Mouse (Mus musculus) right cerebral cortex, postnatal 36 days (tissue): ENCODE results near the gene Gxylt2.

Source experiments
- DNase-seq, 2 experiments: peaks; one replicate each; pipeline ENCODE4 v3.0.0; 2022; ENCODE audit warnings: low spot score in 2 of 2, mixed read lengths in 1 of 2

Gene Gxylt2

DNA sequence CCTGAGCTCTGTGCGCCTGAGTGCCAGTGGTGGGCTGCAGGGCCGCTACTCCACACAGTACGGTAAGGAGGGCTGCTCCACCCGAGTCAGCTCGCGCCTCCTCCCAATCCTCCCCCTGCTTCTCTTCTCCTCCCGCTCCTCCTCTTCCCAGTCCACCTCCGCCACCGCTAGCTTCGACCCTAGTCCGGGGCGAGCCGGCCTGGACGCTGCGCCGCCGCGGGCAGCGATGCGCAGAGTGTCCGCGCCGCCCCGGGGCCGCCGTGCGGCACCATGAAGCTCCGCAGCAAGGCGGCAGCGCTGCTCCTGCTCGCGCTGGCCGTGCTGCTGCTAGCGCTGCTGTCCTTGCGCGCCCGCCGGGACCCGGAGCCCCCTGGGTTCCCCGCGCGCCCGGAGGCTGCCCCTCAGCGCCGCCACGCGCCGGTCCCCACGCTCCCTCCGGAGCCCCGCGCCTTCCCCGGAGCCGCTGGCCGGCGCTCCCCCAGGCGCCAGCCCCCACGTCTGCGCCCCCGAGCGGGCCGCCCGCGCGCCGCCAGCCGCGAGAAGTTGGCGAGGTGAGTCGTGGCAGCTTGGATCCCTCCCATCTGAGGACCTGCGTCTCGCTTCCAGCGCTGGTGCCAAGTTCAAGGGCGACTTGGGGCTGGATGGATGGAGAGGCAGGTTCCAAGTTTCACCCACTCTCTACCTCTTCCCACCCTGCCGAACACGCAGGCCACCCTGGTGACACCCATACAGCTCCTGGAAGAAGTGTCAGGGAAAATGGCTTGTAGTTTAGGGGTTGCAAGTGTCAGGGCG, at the start of gene Gxylt2:
Gene Gxylt2, plus strand, starts transcription at position 161 of the 792 bp plus-strand sequence.
- peak in 1 of 2 experiments; percentile 8 for DNase-seq

DNA sequence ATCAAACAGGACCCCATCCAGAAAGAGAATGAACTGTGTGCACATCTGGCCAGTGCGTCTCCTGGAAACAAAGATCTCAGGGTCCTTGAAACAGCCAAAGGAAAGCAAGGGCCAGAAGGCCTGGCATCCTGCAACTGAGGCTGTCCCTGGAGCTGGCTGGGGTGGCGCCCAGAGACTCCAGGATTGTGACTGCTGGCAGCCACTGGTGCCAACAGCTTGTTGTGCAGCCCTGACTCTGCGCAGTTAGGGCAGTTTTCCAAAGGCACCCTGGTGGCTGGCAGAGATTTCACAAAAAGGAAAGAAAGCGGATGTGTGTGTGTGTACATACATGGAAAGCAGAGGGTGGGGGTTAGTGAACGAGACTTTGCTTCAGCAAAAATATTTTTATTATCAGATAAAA, 44.1 kb upstream of the Gxylt2 start:
- DNase-seq, result peak; percentile 30 to 36

DNA sequence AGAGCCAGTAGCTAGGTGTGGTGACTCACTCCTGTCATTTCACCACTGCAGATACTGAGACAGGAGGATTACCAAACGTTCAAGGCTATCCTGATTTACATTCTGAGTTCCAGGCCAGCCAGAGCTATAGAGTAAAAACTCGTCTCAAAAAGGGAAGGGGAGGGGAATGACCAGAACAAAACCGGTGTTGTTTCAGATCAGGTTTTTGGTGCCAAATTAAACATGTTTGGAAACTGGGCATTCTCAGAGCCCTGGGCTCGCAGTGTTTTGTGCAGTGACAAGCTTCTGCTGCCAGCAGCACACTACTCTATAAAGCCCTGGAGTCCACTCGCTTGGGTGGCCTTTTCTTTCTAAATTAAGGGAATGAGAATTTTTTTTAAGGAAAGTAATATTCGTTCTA, 42.3 kb upstream of the Gxylt2 start:
- DNase-seq, result no peak

DNA sequence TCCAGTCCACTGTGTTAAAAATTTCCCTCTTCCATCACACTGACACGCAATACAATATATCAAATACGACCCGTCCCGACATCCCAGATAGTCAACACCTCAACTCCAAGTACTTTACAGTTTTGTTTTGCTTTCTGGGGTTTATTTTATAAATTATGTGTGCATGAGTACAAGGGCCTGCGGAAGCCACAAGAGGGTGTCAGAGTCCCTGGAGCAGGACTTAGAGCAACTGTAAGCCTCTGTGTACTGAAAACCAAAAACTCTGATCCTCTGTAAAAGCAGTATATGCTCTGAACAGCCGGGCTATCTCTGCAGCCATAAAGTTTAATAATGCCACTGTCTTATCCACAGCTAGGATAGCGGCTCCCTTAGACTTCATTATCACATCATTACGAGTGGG, 36.9 kb upstream of the Gxylt2 start:
- DNase-seq, result no peak

GRCm38 (mm10) chr6:100668858-100669257, 35.7 kb upstream of the Gxylt2 start:
- DNase-seq, result no peak

- DNase-seq, result peak; percentile 32 to 41
Measured at GRCm38 (mm10) chr6:100670370-100670841, 34.1 kb upstream of the Gxylt2 start.

GRCm38 (mm10) chr6:100670880-100671344, 33.6 kb upstream of the Gxylt2 start, which contains the start of gene Shq1:
TSS of gene Shq1 (minus strand) at chr6:100671157.
- peak; percentile 71 to 77 for DNase-seq

- DNase-seq, result no peak
Measured at GRCm38 (mm10) chr6:100671401-100671800, 33.1 kb upstream of the Gxylt2 start.

DNA sequence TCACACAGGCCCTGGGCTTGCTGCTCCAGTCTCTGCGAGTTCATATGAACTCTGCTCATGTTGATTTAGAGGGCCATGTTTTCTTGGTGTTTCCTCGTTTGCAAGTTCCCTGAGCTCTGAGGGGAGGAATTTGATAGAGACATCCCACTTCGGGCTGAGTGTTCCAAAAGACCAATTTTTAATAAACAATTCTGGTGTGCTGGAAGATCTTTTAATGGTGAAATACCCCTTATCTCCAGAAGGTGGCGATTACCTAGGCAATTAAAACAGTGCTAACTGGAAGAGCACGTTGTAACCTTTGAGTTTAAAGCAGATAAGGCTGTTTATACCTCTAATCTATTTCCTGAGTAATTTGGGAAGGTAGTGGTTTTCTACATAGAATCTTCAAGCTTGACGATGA, 29.6 kb upstream of the Gxylt2 start:
- no peak for DNase-seq

DNA sequence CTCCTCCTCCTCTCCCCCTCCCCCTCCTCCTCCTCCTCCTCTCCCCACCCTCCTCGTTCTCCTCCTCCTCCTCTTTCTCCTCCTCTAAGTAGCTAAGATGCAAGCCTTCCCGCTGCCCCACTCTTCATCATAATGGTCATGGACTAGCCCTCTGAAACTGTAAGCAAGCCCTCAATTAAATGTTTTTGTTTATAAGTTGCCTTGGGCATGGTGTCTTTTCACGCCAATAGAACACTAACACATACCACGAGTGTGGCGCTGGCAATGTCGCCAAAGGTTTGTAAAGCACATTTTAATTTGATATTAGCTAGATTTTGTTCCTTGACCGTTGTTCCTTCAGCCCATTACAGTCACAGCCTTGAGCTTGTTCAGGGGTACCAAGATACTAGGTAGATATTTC, 28.1 kb upstream of the Gxylt2 start:
- no peak for DNase-seq

DNA sequence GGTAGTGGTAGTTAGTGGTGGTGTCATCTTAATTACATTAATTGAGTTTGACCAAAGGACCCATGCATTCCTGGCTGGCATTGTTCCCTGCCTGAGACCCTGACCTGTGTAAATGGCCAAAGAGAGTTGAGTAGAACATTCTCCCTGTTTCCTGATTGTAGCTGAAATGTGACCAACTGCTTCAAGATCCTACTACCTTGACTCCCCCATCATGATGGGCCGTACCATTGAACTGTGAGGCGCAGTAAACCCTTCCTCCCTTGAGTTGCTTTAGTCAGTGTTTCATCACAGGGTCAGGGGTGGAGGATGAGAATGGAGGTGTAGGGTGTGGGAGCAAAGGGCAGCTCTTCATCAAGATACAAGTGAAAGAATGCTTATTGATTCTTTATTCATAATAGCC, 25.9 kb upstream of the Gxylt2 start:
- no peak for DNase-seq

DNA sequence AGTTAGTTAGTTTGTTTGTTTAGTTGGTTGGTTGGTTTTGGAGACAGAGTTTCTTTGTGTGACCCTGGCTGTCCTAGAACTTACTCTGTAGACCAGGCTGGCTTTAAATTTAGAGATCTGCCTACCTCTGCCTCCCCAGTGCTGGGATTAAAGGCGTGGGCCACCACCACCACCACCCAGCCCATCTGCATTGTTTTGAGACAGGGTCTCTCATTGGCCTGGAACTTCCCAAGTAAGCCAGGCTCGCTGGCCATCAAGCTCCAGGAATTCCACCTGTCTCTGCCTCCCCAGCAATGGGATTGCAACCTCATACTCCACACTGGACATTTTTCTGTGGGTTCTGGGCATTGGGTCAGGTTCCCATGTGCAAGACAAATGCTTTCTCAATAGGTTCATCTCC, 18.2 kb upstream of the Gxylt2 start:
- DNase-seq, result no peak

GRCm38 (mm10) chr6:100699986-100700385, 4.5 kb upstream of the Gxylt2 start:
- DNase-seq, result no peak

GRCm38 (mm10) chr6:100700774-100701173, 3.8 kb upstream of the Gxylt2 start:
- no peak for DNase-seq

DNA sequence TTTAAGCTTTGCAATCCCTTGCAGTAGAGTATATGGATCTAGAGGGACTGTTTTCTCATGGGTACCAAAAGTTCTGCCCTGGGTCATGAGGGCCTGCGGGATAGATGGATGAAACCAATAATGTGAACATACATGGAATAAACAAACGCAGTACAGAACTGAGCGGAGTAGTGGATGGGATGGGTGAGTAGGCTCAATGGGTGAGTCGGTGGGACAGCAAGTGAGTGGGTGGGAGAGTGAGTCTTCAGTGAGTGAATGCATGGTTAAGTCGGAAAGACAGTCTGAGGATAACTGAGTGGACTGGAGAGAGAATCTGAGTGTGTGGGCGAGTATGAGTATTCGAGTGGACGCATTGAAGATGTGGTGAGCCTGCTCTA, 349 bp upstream of the Gxylt2 start:
- no peak for DNase-seq

DNA sequence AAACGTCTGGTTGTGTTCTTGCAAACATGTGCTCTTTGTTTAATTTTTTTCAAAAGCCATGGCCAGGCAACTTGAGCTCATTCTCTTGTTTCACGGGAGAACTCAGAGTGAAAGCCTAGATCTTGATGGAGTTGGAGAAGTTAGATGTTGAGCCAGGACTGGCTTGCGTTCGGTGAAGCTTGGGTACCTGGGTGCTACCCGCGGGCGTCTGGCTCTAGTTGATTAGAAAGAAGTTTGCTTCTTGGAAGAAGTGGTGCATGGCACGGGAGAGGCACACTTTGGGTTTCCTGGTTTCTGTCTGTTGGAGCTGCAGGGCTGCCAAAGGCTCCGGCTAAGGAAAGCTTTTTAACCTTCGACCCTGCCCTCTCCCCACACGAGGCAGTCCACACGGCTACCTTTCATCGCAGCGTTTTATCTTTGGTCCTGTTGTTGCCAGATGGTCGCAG, 855 bp downstream of the Gxylt2 start:
- no peak for DNase-seq

GRCm38 (mm10) chr6:100706861-100707260, 2.3 kb downstream of the Gxylt2 start:
- DNase-seq, result no peak

DNA sequence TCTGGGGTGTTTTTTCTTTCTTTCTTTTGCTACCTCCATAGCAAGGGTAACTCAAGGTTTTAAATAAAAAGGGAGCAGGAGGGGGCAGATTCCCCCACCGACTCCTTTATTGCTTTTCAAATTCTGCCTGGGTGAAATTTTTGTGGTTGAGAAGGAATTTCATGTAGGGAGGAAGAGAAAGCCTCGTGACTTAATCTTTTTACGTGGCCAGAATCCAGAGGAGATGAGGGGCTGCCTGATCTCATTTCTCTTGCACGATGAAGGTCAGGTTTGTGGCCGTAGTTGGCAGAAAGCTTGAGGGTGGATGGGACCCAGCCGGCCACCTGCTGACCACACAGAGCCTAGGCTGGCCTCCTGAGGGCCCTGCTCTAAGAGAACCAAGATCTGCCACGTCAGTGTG, 3.0 kb downstream of the Gxylt2 start:
- DNase-seq, result no peak

DNA sequence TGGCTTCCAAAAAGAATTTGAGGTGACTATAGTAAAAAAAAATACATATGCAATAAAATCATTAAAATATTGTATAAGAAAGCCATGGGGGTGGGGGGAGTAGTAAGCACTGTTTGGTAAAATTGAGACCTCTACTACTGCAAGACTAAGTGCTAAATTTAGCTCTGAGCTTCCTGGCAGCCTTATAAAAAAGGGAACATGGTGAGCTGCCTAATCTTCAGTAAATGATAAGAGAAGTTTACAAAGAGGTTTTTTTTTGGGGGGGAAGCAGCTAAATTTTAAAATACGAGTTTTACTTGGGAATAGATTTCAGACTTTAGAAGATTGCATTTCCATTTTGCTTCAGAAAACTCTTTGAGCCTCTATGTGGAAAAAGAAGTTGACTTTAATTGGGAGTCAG, 3.7 kb downstream of the Gxylt2 start:
- DNase-seq, result no peak

GRCm38 (mm10) chr6:100708996-100709395, 4.5 kb downstream of the Gxylt2 start:
- DNase-seq, result no peak

GRCm38 (mm10) chr6:100709483-100709882, 4.9 kb downstream of the Gxylt2 start:
- DNase-seq, result no peak

- DNase-seq, result no peak
Measured at GRCm38 (mm10) chr6:100710170-100710569, 5.6 kb downstream of the Gxylt2 start.

DNA sequence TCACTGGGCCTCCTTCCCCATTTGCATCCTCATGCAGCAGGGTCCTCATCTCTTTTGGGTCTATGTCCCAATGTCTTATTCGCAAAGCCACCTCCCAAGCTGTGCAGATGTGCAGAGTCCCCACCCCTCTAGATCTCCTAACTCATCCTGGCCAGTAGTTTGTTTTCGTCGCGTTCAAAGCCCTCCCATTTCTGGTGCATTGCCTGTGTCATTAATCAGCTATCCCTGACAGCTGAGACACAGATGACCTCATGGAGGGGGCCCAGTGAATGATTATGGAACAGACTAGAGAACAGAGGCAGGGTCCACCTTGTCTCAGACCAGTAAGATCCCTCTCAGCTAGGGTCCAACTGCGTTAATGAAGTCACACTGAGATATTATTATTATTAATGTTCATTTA, 6.3 kb downstream of the Gxylt2 start:
- no peak for DNase-seq
